Mouse (Mus musculus): ENCODE results near the gene Cradd. TPM values are rescaled to one million over a fixed set of nuclear protein-coding genes. Genes with fewer than 3 reads are reported as not detected.

Gene Cradd
- polyA plus RNA-seq, 1 experiment from 2014 or later = 8.7 TPM

GRCm38 (mm10) chr10:95314019-95314418 lies 9.9 kb downstream of the Cradd start:
- no peaks in the 10 kb centered on the region for H3K36me3 ChIP-seq (ENCODE audit: control insufficient read depth, insufficient read depth, low read length)
- no peak overlapping the region for H3K27ac ChIP-seq (ENCODE audit: low read depth, low read length)
- 55% methylated on average over 5 of the region's 5 CpGs for WGBS
- no peak for ATAC-seq
- no peak overlapping the region for H3K4me3 ChIP-seq (ENCODE audit: low read length)
- H3K4me2 ChIP-seq (ENCODE audit: low read length) = no peak overlapping the region
- H3K27me3 ChIP-seq (replicated peaks; ENCODE audit: control insufficient read depth, insufficient read depth, low read length) = no peaks in the 10 kb centered on the region
- H3K9ac ChIP-seq (ENCODE audit: low read depth, low read length) = no peak overlapping the region
- no peaks in the 10 kb centered on the region for H3K9me3 ChIP-seq (ENCODE audit: control insufficient read depth, low read length)
- H3K4me1 ChIP-seq (ENCODE audit: control insufficient read depth, insufficient read depth, low read depth, low read length) = peaks cover 14% of the 10 kb centered on the region

GRCm38 (mm10) chr10:95313524-95313923 lies 10.4 kb downstream of the Cradd start:
- Histone ChIP-seq H3K36me3 (ENCODE audit: control insufficient read depth, insufficient read depth, low read length) (no peaks in the 10 kb centered on the region), H3K9me3 (ENCODE audit: control insufficient read depth, low read length) (no peaks in the 10 kb centered on the region), H3K9ac (ENCODE audit: low read depth, low read length) (no peak overlapping the region), H3K27ac (ENCODE audit: low read depth, low read length) (no peak overlapping the region), H3K4me1 (ENCODE audit: control insufficient read depth, insufficient read depth, low read depth, low read length) (peaks cover 14% of the 10 kb centered on the region), H3K27me3 (replicated peaks; ENCODE audit: control insufficient read depth, insufficient read depth, low read length) (no peaks in the 10 kb centered on the region), H3K4me2 (ENCODE audit: low read length) (no peak overlapping the region), H3K4me3 (ENCODE audit: low read length) (no peak overlapping the region)
- 83% methylated on average over 9 of the region's 9 CpGs for WGBS
- ATAC-seq = no peak

GRCm38 (mm10) chr10:95310688-95311441 lies 13.1 kb downstream of the Cradd start:
- 0 out of 2 replicates have a peak overlapping the region, but pooled peaks have one; percentile 13 for H3K4me3 ChIP-seq (ENCODE audit: low read length)
- 0 out of 2 replicates have a peak overlapping the region, but pooled peaks have one; percentile 42 for H3K27ac ChIP-seq (ENCODE audit: low read depth, low read length)
- no peaks in the 10 kb centered on the region for H3K27me3 ChIP-seq (replicated peaks; ENCODE audit: control insufficient read depth, insufficient read depth, low read length)
- WGBS = 5% methylated on average over 21 of the region's 21 CpGs
- peaks cover 14% of the 10 kb centered on the region for H3K4me1 ChIP-seq (ENCODE audit: control insufficient read depth, insufficient read depth, low read depth, low read length)
- H3K9ac ChIP-seq (ENCODE audit: low read depth, low read length) = peak overlapping the region; percentile 7; the same call in 1 of the 2 replicates
- no peaks in the 10 kb centered on the region for H3K36me3 ChIP-seq (ENCODE audit: control insufficient read depth, insufficient read depth, low read length)
- H3K4me2 ChIP-seq (ENCODE audit: low read length) = peak overlapping the region; percentile 35
- ATAC-seq = peak; percentile 75
- H3K9me3 ChIP-seq (ENCODE audit: control insufficient read depth, low read length) = no peaks in the 10 kb centered on the region

- H3K27me3 ChIP-seq (replicated peaks; ENCODE audit: control insufficient read depth, insufficient read depth, low read length) = no peaks in the 10 kb centered on the region
- no peak for ATAC-seq
- peaks cover 14% of the 10 kb centered on the region for H3K4me1 ChIP-seq (ENCODE audit: control insufficient read depth, insufficient read depth, low read depth, low read length)
- H3K27ac ChIP-seq (ENCODE audit: low read depth, low read length) = no peak overlapping the region
- no peaks in the 10 kb centered on the region for H3K9me3 ChIP-seq (ENCODE audit: control insufficient read depth, low read length)
- 43% methylated on average over 13 of the region's 13 CpGs for WGBS
- H3K36me3 ChIP-seq (ENCODE audit: control insufficient read depth, insufficient read depth, low read length) = no peaks in the 10 kb centered on the region
- H3K4me2 ChIP-seq (ENCODE audit: low read length) = no peak overlapping the region
- H3K4me3 ChIP-seq (ENCODE audit: low read length) = no peak overlapping the region
- H3K9ac ChIP-seq (ENCODE audit: low read depth, low read length) = no peak overlapping the region
These were observed 14.3 kb downstream of the Cradd start for GRCm38 (mm10) chr10:95309412-95310322.

DNA sequence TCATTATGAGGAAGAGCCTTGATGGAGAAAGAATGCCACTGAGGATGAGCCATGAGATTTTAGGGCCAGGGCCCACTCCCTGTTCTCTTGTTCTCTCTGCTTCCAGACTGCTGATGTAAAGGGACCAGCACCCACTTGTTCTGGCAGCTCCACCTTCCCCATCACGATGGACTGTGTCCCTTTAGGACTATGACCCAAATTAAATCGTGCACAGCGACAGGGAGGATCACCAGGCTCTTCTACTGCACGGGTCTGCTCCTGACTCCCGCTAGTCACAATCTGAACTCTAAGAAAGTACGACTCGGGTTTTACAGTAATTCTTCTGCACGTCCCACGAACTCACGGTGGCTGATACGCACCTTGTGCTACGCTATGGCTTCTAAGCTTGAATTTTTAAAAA lies 14.9 kb downstream of the Cradd start:
- Histone ChIP-seq H3K4me2 (ENCODE audit: low read length) (no peak overlapping the region), H3K4me3 (ENCODE audit: low read length) (no peak overlapping the region), H3K27me3 (replicated peaks; ENCODE audit: control insufficient read depth, insufficient read depth, low read length) (no peaks in the 10 kb centered on the region), H3K9ac (ENCODE audit: low read depth, low read length) (no peak overlapping the region), H3K4me1 (ENCODE audit: control insufficient read depth, insufficient read depth, low read depth, low read length) (peaks cover 14% of the 10 kb centered on the region), H3K36me3 (ENCODE audit: control insufficient read depth, insufficient read depth, low read length) (no peaks in the 10 kb centered on the region), H3K9me3 (ENCODE audit: control insufficient read depth, low read length) (no peaks in the 10 kb centered on the region), H3K27ac (ENCODE audit: low read depth, low read length) (no peak overlapping the region)
- 74% methylated on average over 12 of the region's 12 CpGs for WGBS
- ATAC-seq = no peak

DNA sequence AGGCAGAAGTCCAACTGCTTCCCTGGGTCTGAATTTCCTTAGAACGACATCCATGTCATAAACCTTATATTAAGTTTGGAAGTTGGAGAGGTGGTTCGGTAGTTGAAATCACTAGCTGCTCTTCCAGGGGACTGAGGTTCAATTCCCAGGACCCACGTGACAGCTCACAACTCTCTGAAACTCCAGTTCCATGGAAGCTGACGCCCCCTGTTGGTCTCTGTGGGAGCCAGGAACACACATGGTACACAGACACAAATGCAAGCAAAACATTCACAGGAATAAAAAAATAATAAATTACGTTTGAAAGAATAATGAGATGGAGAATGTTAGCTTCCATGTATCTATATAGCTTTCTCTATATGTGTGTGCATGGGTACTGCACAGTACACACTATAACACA lies 16.0 kb downstream of the Cradd start:
- no peaks in the 10 kb centered on the region for H3K9me3 ChIP-seq (ENCODE audit: control insufficient read depth, low read length)
- WGBS = 90% methylated on average over 5 of the region's 5 CpGs

DNA sequence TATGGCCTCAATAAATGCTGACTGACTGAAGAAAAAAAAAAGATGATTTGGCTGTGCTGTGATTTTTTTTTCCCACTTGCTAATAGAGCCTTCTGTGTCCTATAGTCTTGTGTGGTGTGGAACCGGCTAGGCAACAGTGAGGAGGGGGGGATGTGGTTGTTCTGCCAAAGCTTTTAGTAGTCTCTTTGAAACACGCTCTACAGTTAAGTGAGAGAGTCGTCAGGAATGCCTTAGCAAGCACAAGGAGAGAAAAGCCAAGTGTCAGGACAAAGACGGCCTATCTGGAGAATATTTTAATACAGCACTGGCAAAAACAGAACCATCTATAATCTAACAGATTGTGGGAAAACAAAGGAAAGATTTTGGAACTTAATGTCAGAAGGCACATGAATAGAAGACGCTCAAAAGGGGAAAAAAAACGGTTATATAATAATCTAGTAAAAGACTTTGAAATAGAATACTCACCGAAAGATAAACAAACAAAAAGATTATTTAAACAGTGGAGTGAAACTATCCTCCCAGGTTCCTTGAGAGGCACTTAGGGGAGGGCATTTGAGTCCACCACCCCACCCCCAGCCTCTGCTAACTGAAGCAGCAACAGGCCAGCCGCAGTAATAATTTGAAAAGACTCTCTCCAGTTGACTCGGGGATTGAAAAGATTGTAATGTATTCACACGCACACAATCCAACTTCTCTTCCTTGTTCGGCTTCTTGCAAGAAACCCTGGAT lies 16.9 kb downstream of the Cradd start:
- no peaks in the 10 kb centered on the region for H3K36me3 ChIP-seq (ENCODE audit: control insufficient read depth, insufficient read depth, low read length)
- no peak overlapping the region for H3K4me2 ChIP-seq (ENCODE audit: low read length)
- peaks cover 14% of the 10 kb centered on the region for H3K4me1 ChIP-seq (ENCODE audit: control insufficient read depth, insufficient read depth, low read depth, low read length)
- no peaks in the 10 kb centered on the region for H3K9me3 ChIP-seq (ENCODE audit: control insufficient read depth, low read length)
- WGBS = 42% methylated on average over 11 of the region's 11 CpGs
- H3K4me3 ChIP-seq (ENCODE audit: low read length) = no peak overlapping the region
- H3K27ac ChIP-seq (ENCODE audit: low read depth, low read length) = no peak overlapping the region
- H3K27me3 ChIP-seq (replicated peaks; ENCODE audit: control insufficient read depth, insufficient read depth, low read length) = no peaks in the 10 kb centered on the region
- H3K9ac ChIP-seq (ENCODE audit: low read depth, low read length) = no peak overlapping the region
- ATAC-seq = no peak

More for the DNA sequence above, 16.0 kb downstream of the Cradd start:
- Histone ChIP-seq H3K9ac (ENCODE audit: low read depth, low read length) (no peak overlapping the region), H3K27ac (ENCODE audit: low read depth, low read length) (no peak overlapping the region), H3K4me3 (ENCODE audit: low read length) (no peak overlapping the region), H3K4me1 (ENCODE audit: control insufficient read depth, insufficient read depth, low read depth, low read length) (peaks cover 14% of the 10 kb centered on the region), H3K36me3 (ENCODE audit: control insufficient read depth, insufficient read depth, low read length) (no peaks in the 10 kb centered on the region), H3K27me3 (replicated peaks; ENCODE audit: control insufficient read depth, insufficient read depth, low read length) (no peaks in the 10 kb centered on the region), H3K4me2 (ENCODE audit: low read length) (no peak overlapping the region)
- no peak for ATAC-seq

- Histone ChIP-seq H3K4me2 (ENCODE audit: low read length) (no peak overlapping the region), H3K9ac (ENCODE audit: low read depth, low read length) (no peak overlapping the region), H3K4me1 (ENCODE audit: control insufficient read depth, insufficient read depth, low read depth, low read length) (peaks cover 1% of the 10 kb centered on the region; the same call in 1 of the 2 replicates), H3K36me3 (ENCODE audit: control insufficient read depth, insufficient read depth, low read length) (no peaks in the 10 kb centered on the region), H3K27ac (ENCODE audit: low read depth, low read length) (no peak overlapping the region), H3K27me3 (replicated peaks; ENCODE audit: control insufficient read depth, insufficient read depth, low read length) (no peaks in the 10 kb centered on the region), H3K9me3 (ENCODE audit: control insufficient read depth, low read length) (no peaks in the 10 kb centered on the region), H3K4me3 (ENCODE audit: low read length) (no peak overlapping the region)
- ATAC-seq = no peak
- 52% methylated on average over 4 of the region's 4 CpGs for WGBS
These were observed 19.7 kb downstream of the Cradd start for GRCm38 (mm10) chr10:95304240-95304639.
